Mouse (Mus musculus): Measurements from ENCODE around the gene Clasp1.

GRCm38 (mm10) chr1:118554961-118555360, 166.1 kb downstream of the Clasp1 start:
- TF ChIP-seq POLR2A (IDR thresholded peaks at IDR 0.05; ENCODE audit: borderline replicate concordance, extremely low read depth, insufficient read depth, insufficient read length, poor library complexity, severe bottlenecking), result no peak
- TF ChIP-seq CTCF (IDR thresholded peaks at IDR 0.05; ENCODE audit: borderline replicate concordance, extremely low read depth, insufficient read depth, insufficient read length), result no peak
